Mouse (Mus musculus) MEL (cell line): ENCODE measurements around the gene Gm20388.

Experiments
- BHLHE40 ChIP-seq: IDR thresholded peaks from 2 replicates; pipeline ENCODE4 v1.6.1; 2012; ENCODE audit warnings: low read depth, mild to moderate bottlenecking, inconsistent platforms, low read length, improper control_type of control experiment, borderline replicate concordance
- CTCF ChIP-seq, 3 experiments: IDR thresholded peaks in 2 of 3; conservative IDR thresholded peaks in 1 of 3; 2 replicates each; pipeline ENCODE4 v1.5.1; 2011 to 2012; ENCODE audit warnings: low read length in 3 of 3, low read depth in 2 of 3, mild to moderate bottlenecking in 2 of 3, improper control_type of control experiment in 1 of 3, inconsistent platforms in 1 of 3, mixed read lengths in 1 of 3, moderate library complexity in 1 of 3; ENCODE audit not compliant: control insufficient read depth in 1 of 3, insufficient read depth in 1 of 3, poor library complexity in 1 of 3, severe bottlenecking in 1 of 3
- ELF1 ChIP-seq: IDR thresholded peaks from 2 replicates; pipeline ENCODE4 v1.6.1; 2014; ENCODE audit warnings: low read depth, mild to moderate bottlenecking, inconsistent platforms, low read length, improper control_type of control experiment, moderate library complexity
- EP300 ChIP-seq, 2 experiments: IDR thresholded peaks; 2 replicates each; pipeline ENCODE4 v1.6.1; 2011; ENCODE audit warnings: improper control_type of control experiment in 2 of 2, low read length in 2 of 2, low read depth in 1 of 2, mild to moderate bottlenecking in 1 of 2
- HCFC1 ChIP-seq: IDR thresholded peaks from 2 replicates; pipeline ENCODE4 v1.6.1; 2012; ENCODE audit warnings: low read depth, mild to moderate bottlenecking, inconsistent platforms, low read length, improper control_type of control experiment, moderate library complexity
- JUND ChIP-seq: IDR thresholded peaks from 2 replicates; pipeline ENCODE4 v1.6.1; 2011; ENCODE audit warnings: low read depth, mild to moderate bottlenecking, improper control_type of control experiment, low read length
- POLR2A ChIP-seq, 2 experiments: IDR thresholded peaks; 2 replicates each; pipeline ENCODE4 v1.6.1; 2011 to 2012; ENCODE audit warnings: low read length in 2 of 2, mild to moderate bottlenecking in 2 of 2, control low read depth in 1 of 2, improper control_type of control experiment in 1 of 2, low read depth in 1 of 2, moderate library complexity in 1 of 2; ENCODE audit not compliant: control insufficient read depth in 1 of 2, insufficient read depth in 1 of 2, poor library complexity in 1 of 2
- RCOR1 ChIP-seq: IDR thresholded peaks from 2 replicates; pipeline ENCODE4 v1.6.1; 2012; ENCODE audit warnings: low read depth, mild to moderate bottlenecking, inconsistent platforms, low read length, improper control_type of control experiment
- TAL1 ChIP-seq: IDR thresholded peaks from 2 replicates; pipeline ENCODE4 v1.6.1; 2012; ENCODE audit warnings: mild to moderate bottlenecking, inconsistent platforms, low read length, moderate library complexity, mixed read lengths
- TBP ChIP-seq: IDR thresholded peaks from 2 replicates; pipeline ENCODE4 v1.8.0; 2011; ENCODE audit warnings: low read depth, low read length, improper control_type of control experiment
- USF1 ChIP-seq: IDR thresholded peaks from 2 replicates; pipeline ENCODE4 v1.6.1; 2014; ENCODE audit warnings: low read depth, mild to moderate bottlenecking, inconsistent platforms, low read length, improper control_type of control experiment, moderate library complexity

DNA sequence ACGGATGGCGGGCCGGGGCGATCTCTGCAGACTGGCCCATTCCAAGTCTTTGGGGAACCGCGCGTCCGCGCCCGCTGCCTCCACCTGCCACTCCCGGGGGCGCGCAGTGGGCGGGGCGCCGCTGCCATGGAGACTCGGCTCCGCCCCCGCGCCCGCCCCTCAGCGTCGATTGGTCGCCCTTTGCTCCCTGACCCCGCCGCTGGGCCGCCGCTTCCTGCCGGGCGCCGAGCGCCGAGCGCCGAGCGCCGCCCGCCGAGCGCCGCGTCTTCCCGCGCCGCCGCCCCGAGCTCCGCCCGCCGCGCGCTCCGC lies 4320.5 kb downstream of the Gm20388 start, which contains the start of gene Galnt2:
- no peak for TF ChIP-seq POLR2A (IDR thresholded peaks at IDR 0.05; ENCODE audit: control insufficient read depth in 1 of 2, insufficient read depth in 1 of 2, low read depth in 1 of 2, low read length in 2 of 2, poor library complexity in 1 of 2)
- no peak for TF ChIP-seq BHLHE40
- no peak for TF ChIP-seq CTCF (IDR thresholded peaks at IDR 0.05 in 2 of 3, conservative IDR thresholded peaks at IDR 0.05 in 1 of 3; ENCODE audit: control insufficient read depth in 1 of 3, insufficient read depth in 1 of 3, low read depth in 2 of 3, low read length in 3 of 3, poor library complexity in 1 of 3, severe bottlenecking in 1 of 3)
- 0 out of 2 replicates have a peak, but pooled peaks have one; percentile 51 for TF ChIP-seq HCFC1
- no peak; the same call in 1 of the 2 replicates for TF ChIP-seq ELF1
- TF ChIP-seq RCOR1, result no peak
- TF ChIP-seq JUND, result no peak
- no peak for TF ChIP-seq USF1
- no peak for TF ChIP-seq TAL1
- TF ChIP-seq TBP, result no peak
- TF ChIP-seq EP300 (IDR thresholded peaks at IDR 0.05; ENCODE audit: low read depth in 1 of 2, low read length in 2 of 2), result no peak
